Mouse (Mus musculus) small intestine, adult 2 months (tissue): ENCODE data around the gene Wiz. TPM values are rescaled to one million over a fixed set of nuclear protein-coding genes. Genes with fewer than 3 reads are reported as not detected.

Experiments used
- H3K27ac ChIP-seq: fragments of 200-500 bp; 2 replicates; pipeline ENCODE4 v1.5.1; 2012; ENCODE audit warnings: low read depth, low read length, control low read depth, inconsistent platforms; ENCODE audit not compliant: insufficient read depth
- H3K27me3 ChIP-seq: fragments of 200-500 bp; 2 replicates; pipeline ENCODE4 v1.6.1; 2012; ENCODE audit warnings: mild to moderate bottlenecking, moderate library complexity, low read length, inconsistent platforms; ENCODE audit not compliant: control insufficient read depth, insufficient read depth
- H3K36me3 ChIP-seq: fragments of 200-500 bp; 2 replicates; pipeline ENCODE4 v1.6.1; 2012; ENCODE audit warnings: mild to moderate bottlenecking, low read length, control low read depth, inconsistent platforms; ENCODE audit not compliant: control insufficient read depth, insufficient read depth
- H3K4me1 ChIP-seq: fragments of 200-500 bp; 2 replicates; pipeline ENCODE4 v1.6.1; 2012; ENCODE audit warnings: low read length, inconsistent platforms, mixed read lengths; ENCODE audit not compliant: control insufficient read depth, insufficient read depth, insufficient read length
- H3K4me3 ChIP-seq: fragments of 200-500 bp; 2 replicates; pipeline ENCODE4 v1.5.1; 2012; ENCODE audit warnings: low read depth, mild to moderate bottlenecking, control low read depth, inconsistent platforms, low read length, moderate library complexity
- CTCF ChIP-seq: fragments of 200-500 bp; IDR thresholded peaks from 2 replicates; pipeline ENCODE4 v1.5.1; 2012; ENCODE audit warnings: low read depth, mild to moderate bottlenecking, control low read depth, inconsistent platforms, low read length, moderate library complexity, mixed read lengths; ENCODE audit not compliant: insufficient replicate concordance, insufficient read length; ENCODE audit errors: extremely low read depth
- POLR2A ChIP-seq: fragments of 200-500 bp; IDR thresholded peaks from 2 replicates; pipeline ENCODE4 v1.6.1; 2012; ENCODE audit warnings: low read depth, mild to moderate bottlenecking, control low read depth, inconsistent platforms, low read length, moderate library complexity
- WGBS: fragments of 180-500 bp; shearing (Covaris S2); methylation state at CpG from one replicate; pipeline ENCODE4 v1.1.7; 2018; 5-methylcytosine and 5-hydroxymethylcytosine counted together
- polyA plus RNA-seq: library from polyadenylated mRNA; depleted of rRNA; stranded (reverse); fragments of >200 nt; gene quantifications from 2 replicates; pipeline ENCODE4 v1.2.3, GENCODE M21; 2012; rRNA removed

Wiz gene
- polyA plus RNA-seq, 1 experiment: 26.1 TPM

- Histone ChIP-seq H3K27me3 (no peaks in the 10 kb centered on the region), H3K4me1 (0 out of 2 replicates have a peak, but pooled peaks cover 1% of the 10 kb centered on the region), H3K36me3 (peaks cover 67% of the 10 kb centered on the region), H3K4me3 (no peak overlapping the region), H3K27ac (no peak overlapping the region)
- 93% methylated on average over 5 of the region's 5 CpGs for WGBS
- TF ChIP-seq CTCF: no peak
- no peak for TF ChIP-seq POLR2A
Observed at GRCm38 (mm10) chr17:32315560-32315959, 73.7 kb downstream of the Wiz start.

DNA sequence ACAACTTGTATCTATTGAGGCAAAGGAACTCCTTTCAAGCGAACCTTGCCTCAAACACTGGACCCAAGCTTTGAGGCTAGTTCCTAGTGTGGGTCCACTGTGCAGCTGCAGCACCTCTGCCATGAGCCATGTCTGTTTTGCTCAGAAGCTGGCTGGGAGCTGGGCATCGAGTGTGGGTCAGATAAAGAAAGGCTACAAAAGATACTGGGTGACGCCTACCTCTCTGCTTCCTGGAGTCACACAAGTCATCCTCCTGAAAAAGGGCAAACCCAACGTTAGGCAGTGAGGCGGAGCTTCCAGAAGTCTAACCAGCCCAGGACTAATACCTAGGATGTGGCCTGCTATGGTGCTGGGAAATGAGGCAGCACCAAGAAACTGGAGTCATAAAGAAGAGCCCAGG is 75.3 kb downstream of the Wiz start:
- Histone ChIP-seq H3K36me3 (peaks cover 83% of the 10 kb centered on the region), H3K4me3 (no peak overlapping the region), H3K27ac (no peak overlapping the region), H3K27me3 (no peaks in the 10 kb centered on the region), H3K4me1 (no peaks in the 10 kb centered on the region)
- TF ChIP-seq POLR2A (no peak), CTCF (no peak)
- WGBS: 69% methylated on average over 5 of the region's 5 CpGs

GRCm38 (mm10) chr17:32312801-32313200 is 76.4 kb downstream of the Wiz start:
- H3K27me3 ChIP-seq: no peaks in the 10 kb centered on the region
- H3K27ac ChIP-seq: no peak overlapping the region
- WGBS: 95% methylated on average over 8 of the region's 8 CpGs
- TF ChIP-seq CTCF (no peak), POLR2A (no peak)
- H3K4me3 ChIP-seq: no peak overlapping the region
- H3K36me3 ChIP-seq: peaks cover 91% of the 10 kb centered on the region
- no peaks in the 10 kb centered on the region for H3K4me1 ChIP-seq

DNA sequence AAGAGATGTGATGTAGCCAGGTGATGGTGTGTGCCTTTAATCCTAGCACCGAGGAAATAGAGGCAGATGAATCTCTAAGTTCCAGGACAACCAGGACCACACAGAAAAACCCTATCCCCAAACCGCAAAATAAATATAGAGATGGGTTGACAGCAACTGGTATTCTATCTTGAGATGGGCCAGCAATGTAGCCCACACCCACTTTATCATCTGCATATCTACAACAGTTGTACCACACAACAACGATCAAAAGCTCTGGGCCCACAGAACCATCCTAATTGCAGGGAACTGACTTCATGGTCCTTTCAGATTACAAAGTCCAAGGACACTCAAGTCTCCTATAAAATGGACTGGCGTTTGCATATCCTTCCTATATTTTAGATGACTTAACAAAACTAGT is 81.3 kb downstream of the Wiz start:
- TF ChIP-seq CTCF: no peak
- TF ChIP-seq POLR2A: no peak
- peaks cover 79% of the 10 kb centered on the region for H3K36me3 ChIP-seq
- 64% methylated on average over 4 of the region's 4 CpGs for WGBS
- no peak overlapping the region for H3K4me3 ChIP-seq
- no peak overlapping the region for H3K27ac ChIP-seq
- no peaks in the 10 kb centered on the region for H3K27me3 ChIP-seq
- no peaks in the 10 kb centered on the region for H3K4me1 ChIP-seq

Other genes starting within 250 kb of the Wiz start
- 6.1 and 8.3 TPM in 2 replicates for gene Notch3, start 222.6 kb downstream of the Wiz start, polyA plus RNA-seq
- gene Ephx3, start 199.9 kb downstream of the Wiz start, polyA plus RNA-seq: 0.51 and 0.55 TPM in 2 replicates
- gene Brd4, start 104.7 kb downstream of the Wiz start, polyA plus RNA-seq: 36.7 and 64.7 TPM in 2 replicates
- 23.5 and 28.6 TPM in 2 replicates for gene Akap8, start 68.2 kb downstream of the Wiz start, polyA plus RNA-seq
- gene Akap8l, start 38.8 kb downstream of the Wiz start, polyA plus RNA-seq: 42.3 and 83.7 TPM in 2 replicates
- 10.3 and 16.0 TPM in 2 replicates for gene Rasal3, start 14.1 kb upstream of the Wiz start, polyA plus RNA-seq
- 4.7 and 8.0 TPM in 2 replicates for gene Pglyrp2, start 34.7 kb upstream of the Wiz start, polyA plus RNA-seq
- 0.65 and 1.0 TPM in 2 replicates for gene Cyp4f39, start 63.3 kb upstream of the Wiz start, polyA plus RNA-seq
- 2.3 and 2.5 TPM in 2 replicates for gene Cyp4f17, start 116.6 kb upstream of the Wiz start, polyA plus RNA-seq
- 69.4 and 140 TPM in 2 replicates for gene Cyp4f16, start 147.1 kb upstream of the Wiz start, polyA plus RNA-seq
- gene Cyp4f37, start 231.9 kb upstream of the Wiz start, polyA plus RNA-seq: not detected in 2 replicates